Mouse (Mus musculus) mesoderm, embryonic 11.5 days (tissue): ENCODE measurements around the gene Rabgap1l.

ENCODE experiments used
- DNase-seq: peaks from one replicate; pipeline ENCODE4 v3.0.0-alpha.2; 2012; ENCODE audit warnings: low read depth, low spot score

Rabgap1l gene

DNA sequence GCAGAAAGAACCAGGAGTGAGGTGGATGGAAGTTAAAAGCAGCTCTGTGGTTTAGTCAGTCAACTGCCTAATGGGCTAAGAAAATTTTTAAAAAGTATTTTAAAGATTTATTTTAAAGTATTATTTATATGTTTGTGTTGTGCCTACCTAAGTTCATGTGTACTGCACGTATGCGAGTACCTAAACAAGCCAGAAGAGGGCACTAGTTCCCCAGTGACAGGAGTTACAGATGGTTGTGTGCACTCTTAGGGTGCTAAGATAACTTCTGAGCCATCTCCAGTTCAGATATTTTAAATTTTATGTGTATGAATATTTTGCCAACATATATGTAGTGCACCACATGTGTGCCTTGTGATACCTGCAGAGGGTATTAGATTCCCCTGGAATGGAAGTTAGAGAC, 476.8 kb downstream of the Rabgap1l start:
- DNase-seq = no peak

DNA sequence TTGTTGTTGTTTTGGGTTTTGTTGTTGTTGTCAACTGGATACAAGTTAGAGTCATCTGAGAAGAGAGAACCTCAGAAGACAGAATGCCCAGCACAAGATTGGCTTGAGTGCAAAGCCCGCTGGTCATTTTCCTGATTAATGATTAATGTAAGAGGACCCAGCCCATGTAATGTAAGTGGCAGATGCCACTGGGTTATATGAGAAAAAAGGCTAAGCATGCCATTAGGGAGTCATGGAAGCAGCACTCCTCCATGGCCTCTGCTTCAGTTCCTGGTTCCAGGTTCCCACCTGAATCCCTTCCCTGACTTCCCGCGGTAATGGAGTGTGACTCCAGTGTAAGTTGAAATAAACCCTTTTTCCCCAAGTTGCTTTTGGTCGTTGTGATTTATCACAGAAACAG, 480.4 kb downstream of the Rabgap1l start:
- no peak for DNase-seq

DNA sequence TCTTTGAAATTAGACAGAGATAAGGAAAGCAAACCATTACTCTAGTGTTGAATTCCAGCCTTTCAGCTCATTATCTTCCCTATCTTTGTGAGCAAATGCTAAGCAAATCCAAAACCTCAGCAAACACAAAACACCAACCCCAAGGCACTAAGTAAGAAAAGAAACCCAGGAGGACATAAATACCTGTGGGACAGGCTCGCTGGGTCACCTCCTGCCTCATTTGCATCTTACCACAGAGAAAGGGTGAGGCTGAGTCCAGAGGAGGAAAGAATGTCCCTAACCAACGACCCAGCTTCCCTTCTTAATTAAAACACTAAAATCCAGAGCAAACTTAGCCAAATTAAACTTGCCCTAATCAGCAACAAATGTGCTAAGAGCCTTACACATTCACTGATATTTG, 481.1 kb downstream of the Rabgap1l start:
- DNase-seq = no peak

DNA sequence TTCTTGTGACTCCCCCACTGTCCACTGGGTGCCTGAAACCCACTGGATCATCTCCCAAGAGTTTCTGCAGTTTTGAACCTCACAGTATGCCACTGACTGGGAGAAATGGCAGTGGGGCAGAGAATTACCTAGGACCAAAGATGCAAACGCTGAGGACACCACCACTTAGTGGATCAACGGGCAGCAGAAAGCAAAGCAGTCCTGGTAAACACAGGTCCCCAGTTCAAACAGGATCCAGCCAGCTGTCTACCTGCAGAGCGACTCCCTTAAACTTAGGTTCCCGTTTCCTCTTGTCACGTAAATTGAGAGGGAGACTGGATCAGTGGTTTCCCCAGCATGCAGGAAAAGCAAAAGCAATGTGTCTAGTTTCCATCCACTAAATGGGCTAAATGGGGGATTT, 483.1 kb downstream of the Rabgap1l start:
- no peak for DNase-seq

DNA sequence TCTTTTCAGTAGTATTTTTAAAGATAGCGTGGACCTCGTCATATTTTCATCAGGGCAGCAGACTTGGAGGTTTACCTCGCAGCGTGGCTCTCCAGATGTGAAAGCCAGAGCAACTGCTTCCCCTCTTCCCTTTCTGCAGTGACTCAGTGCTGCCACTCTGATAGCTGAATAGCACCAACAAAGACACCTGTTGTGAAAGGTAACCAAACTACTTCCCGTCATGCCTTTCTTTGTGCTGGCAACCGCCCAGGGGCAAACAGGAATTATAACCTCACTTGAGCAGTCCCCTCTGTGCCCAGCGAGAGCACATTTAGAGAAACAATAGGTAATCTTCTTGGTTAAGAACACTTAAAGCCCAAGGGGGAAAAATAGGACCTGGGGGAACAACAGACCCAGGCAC, 484.0 kb downstream of the Rabgap1l start:
- no peak for DNase-seq

DNA sequence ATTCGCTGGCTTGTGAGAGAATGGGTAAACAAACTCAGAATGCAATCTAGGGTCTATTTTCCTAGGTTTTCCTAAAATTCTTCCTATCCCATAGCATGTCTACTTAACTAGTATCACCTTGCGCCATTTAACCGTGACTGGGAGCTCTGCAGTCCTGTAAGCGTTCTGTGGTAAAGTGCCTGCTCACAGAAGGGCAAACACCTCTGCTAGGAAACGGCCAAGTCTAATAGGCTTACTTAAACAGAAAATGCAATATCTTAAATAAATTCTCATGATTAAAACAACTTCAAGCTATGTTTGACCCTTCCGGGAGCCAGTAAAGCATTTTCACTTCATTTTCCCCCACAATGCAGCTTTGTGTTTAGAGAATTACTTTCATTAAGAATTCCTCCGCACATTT, 484.5 kb downstream of the Rabgap1l start:
- DNase-seq = no peak

DNA sequence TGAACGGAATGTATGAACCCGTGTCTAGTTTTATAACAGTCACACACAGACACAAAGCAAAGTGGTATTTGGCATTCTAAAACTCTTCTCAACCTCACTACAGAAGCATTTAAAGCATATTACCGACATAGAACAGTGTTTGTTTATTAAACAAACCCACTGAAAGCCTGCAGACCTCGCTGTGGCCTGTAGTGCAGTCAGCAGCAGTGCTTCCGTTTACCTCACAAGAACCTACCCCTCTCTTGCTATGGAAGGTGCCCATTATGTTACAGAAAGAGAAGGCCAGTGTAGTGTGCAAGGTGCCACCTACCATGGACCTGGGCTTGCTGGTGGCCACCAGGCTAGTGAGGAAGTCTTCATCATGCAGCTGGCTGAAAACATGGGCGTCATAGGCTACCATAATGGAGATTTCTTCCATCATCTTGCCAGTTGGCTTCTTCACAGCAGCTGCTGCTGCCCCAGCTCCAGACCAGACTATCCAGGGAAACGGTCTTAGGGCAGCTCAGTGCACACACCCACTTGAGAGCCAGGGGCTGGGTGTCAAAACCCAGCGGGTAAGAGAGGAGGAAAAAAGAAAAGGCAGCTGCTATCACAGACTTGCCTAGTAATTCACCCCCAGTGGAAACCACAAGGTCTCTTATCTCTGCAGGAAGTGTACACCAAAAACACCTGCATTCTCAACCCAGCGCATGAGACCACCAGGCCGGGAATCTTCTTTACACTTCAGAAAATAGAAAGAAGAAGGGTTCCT, 486.0 kb downstream of the Rabgap1l start:
- no peak for DNase-seq

DNA sequence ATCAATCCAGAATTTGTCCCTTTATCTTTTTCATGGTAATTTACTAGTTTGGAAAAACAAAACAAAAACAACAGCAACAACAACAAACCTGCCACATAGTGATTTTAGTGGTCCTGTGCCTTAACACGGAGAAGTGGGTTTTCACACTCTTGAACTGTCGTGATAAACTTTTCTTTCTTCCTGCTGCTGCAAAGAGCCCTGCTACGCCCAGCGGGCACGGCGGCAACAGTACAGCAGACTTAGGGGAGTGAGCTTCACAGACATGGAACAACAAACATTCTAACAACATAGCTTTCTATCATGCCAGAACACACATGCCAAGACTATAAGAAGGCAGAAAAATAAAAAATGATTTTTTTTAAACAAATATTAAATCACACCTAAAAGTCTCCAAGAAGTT, 486.7 kb downstream of the Rabgap1l start:
- no peak for DNase-seq

DNA sequence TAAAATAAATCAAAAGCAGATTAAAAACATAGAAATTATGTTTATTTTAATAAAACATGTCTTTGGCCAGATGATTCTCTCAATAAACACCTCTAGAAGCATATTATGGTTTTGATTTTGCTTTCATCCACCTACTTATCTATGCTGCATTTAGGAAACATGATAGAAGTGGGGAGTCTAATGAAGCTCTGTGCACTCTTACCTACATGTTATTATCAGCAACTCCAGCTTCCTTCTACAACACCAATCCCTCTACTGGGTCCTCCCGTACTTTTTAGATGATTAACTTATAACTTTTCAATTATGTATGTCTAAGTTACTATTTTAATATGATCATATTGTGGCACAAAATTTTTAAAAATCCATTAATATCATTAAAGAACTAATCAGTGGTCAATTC, 487.2 kb downstream of the Rabgap1l start:
- no peak for DNase-seq

DNA sequence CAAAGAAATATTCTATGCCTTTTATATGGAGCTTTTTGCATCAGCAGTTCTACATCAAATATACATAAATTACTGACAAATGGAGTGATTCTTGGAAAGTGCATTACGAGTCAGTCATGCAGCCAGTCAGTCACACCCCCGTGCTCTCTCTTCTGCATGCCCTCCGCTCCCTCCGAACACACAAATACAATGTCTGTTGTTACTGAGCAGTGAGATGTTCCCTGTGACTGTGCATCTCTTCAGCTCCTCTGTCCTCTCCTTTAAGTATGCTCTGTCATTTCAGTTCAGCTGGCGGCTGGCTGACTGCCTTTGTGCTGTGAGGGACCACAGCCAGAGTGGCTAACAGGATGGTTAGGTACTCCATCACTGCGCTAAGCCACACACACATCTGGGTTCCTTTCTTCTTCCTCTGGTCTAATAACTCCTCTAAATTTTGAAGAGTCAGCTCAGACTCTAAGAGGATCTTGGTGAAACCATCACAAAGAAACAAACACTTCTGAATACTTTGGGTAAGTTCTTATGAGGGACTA, 488.0 kb downstream of the Rabgap1l start:
- no peak for DNase-seq

DNA sequence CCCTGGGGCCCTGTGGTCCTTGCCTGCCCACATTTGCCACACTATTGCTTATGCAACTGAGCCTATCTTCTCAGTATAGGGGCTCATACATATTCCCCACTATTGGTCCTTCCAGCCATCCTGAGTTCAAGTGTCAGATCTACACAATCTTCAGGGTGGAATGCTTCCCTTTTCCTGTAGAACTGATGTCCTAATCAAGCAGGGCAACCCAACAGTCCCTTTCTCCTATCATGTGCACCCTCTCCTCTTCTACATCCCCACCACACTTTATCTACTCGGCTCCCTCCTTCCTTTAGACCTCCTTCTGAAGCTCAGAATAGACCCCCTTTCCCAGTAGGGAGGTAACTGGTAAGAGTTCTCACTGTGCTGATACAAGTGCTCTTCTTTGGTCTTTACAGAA, 490.7 kb downstream of the Rabgap1l start:
- DNase-seq = no peak

DNA sequence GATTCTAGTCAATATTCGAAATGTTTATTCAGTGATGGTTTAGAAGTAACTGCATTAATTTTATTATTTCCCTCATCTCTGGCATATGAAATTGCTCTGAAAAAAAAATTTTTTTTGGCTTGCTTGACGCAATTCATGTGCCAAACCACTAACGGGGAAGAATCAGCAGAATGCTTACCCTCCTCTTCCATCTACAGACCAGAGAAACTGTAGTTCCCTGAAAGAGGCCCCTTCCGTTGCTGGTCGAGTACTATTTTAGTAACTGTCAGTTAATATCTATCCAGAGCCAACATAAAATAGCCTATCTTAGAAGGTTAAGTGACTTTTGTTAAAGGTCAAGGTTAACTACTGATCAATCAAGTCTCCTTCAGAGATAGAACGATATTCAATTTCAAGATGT, 491.9 kb downstream of the Rabgap1l start:
- no peak for DNase-seq

DNA sequence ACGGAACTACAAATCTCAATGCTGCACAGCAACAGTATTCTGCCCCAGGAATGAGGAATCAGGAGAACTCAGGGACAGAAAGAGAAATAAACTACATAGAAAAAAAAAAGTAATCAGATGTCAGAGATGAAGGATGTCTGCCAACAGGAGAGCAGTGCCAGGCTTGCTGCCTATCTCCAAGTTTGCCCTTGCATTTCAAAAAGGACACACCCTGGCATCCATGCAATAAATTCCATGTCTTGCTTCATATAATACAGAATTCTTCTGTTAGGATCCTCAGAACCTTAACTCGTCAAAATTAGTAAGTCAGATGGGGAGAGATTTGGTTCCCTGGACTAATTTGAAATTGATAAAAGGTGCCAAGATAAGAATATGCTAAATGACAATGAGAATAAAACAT, 492.3 kb downstream of the Rabgap1l start:
- DNase-seq = no peak

DNA sequence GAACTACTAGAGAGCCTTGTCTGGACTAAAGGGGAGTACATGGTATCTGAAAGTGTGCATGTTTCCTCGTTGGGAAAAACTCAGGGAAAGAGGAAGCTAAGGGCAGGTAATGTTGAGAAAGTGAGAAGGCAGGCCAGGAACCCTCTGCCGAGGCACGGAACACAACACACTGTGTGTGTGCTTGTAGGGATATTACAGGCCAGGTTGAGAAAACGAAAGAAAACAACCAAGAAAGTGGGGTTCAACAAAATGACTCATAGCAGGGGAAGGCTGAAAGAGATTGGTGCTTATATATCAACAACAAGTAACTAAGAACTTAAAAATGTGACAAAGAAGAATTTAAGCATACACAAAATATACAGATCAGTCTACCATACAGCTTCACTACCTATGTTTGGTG, 493.0 kb downstream of the Rabgap1l start:
- no peak for DNase-seq

DNA sequence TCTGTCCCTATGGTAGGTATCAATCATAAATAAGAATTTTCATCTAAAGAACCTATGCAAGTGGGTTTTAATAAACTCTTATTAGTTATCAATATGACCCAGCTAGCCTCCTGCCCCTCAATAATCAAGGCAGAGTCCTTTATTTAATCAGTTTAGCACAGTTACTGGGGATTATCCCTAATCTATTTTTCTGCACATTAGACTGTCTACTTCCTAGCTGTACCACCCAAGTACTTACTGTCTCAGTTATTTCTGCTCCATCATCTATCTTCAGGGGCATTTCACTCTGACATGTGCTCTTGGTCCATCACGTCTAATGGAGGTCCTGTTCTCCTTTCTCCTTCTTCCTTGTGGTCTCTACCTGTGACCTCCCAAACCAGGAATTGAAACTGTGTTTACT, 494.1 kb downstream of the Rabgap1l start:
- no peak for DNase-seq

DNA sequence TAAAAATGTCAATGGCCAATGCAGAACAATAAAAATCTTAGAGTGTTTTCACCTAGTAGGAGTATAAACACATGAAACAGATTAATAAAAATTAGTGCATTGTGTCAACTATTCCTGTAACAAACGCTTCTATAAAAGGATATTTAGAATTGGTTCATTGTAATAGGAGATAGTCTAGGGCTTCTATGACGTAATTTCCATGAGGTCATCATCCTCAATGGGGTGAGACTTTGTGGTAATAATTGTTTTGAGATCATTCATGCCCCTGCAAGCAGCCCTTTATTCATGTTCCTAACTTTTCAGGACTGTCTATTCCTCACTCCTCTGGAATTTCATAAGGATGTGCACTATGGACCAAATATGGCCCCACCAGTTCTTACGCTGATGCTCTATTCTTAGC, 495.3 kb downstream of the Rabgap1l start:
- no peak for DNase-seq

DNA sequence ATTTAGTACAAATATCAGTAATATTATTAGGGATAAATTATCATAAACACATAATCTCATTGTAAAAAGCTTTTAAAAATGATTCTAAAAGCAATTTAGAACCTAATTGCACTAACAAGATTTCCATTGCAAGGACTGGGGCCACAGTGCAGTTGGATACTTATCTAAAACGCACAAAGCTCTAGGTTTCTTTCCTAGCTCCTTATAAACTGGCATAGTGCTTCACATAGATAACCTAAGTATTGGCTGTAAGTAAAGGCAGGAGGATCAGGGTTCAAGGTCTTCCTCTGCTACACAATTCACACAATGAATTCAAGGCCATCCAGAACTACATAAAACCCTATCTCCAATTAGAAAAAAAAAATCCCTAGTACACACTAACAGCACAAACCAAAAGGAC, 497.7 kb downstream of the Rabgap1l start:
- no peak for DNase-seq

DNA sequence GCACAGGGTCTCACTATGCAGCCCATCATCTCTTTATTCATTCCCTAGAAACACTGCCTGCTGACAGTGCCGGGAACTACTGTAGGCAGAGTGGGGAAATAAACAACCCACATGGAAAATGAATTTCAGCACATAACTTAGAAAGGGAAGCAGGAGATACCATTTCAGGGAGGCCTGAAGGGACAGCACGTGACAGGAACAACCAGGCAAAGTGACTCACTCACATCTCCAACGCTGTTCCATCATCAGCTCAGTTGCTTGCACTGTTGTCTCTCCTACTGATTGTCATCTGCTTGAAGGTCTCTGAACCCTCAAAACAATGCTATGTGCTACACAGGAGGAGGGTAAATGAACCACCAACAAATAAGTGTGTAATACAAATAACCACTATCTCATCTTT, 499.5 kb downstream of the Rabgap1l start:
- DNase-seq = no peak

DNA sequence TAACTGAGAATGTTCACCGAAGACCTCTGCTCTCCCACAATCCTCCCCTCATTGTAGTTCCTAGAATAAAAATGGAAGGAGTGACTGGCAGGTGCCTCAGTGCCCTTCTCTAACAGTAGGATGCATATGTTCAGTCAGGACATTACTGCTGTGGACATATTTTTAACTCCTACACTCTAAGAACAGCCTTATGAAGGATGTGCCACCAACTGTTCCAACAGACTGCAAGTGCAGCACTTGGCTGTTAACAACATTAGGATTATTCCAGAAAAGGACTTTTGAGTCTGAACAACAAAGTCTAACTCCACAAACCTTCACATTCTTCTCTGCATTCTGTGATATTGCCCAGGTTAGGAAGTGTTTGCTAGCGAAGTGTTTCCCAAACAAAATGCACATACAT, 501.0 kb downstream of the Rabgap1l start:
- no peak for DNase-seq

DNA sequence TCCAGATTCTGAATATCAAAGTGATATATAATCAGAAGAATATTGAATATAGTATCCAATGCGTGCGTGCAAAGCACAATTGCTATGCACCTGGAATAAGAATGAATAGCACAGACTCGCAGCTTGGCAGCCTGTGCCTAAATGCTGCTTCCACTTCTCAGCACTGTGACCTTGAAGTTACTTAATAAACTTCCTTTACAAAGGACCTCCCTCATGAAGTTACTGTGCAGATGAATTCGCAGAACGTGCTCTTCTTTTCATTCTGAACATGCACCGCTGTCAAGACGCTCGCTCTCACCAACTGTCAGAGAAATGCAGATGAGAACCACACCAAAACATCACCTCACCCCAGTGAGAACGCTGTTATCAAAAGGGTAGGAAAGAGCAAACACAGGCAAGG, 502.8 kb downstream of the Rabgap1l start:
- DNase-seq = no peak

DNA sequence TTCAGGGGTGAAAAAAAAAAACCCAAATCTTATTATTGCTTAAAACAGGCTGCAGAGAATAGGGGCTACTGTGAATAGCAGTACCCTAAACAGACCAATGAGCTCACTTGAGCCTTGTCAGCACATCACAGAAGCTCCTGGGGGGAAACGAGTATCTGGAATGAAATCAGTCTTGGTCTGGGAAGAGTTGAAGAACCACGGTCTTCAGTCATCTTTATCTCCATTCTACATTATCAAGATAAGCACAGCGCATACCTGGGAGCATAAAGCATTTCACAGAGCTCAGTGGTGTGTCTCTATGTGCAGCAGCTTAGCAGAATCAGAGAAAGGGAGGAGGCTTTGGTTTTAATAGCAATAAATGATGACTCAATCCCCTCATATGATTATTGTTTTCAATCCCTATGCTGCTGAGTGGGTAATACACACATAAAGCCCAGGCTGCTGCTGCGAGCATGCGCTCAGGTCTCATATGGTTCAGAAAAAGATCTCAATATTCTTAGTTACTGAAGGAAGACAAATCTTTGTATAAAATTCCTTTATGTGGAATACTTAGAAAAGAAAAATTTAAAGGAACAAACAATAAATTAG, 505.9 kb downstream of the Rabgap1l start:
- DNase-seq = no peak

DNA sequence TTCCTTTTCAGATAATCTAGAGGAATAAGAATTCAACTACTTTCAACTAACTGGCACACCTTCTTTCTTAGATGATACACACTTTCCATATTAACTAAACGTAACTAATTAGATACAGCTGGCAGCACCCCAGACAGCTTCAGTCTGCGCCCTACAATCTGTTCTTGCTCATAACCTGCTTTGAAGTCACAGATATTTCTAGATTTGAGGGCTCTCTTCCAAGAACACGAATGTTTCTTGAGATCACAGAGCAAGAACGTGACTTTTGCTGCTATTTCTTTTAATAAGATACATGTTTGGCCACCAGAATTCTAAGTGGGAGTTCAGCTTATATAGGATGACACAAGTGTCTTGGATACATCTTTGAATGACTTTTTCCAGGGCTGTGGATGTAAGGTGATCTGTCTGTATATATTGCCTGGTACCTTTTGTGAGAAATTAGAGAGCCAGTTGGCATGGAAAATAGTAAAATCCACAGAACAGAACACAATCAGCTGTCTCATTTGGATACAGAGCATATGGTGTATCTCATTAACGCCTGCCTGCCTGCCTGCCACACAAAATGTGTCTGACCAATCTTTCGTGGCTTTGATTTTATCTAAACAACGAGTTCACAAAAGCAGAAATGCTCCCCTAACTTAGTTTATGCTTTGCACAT, 506.5 kb downstream of the Rabgap1l start:
- DNase-seq = no peak

DNA sequence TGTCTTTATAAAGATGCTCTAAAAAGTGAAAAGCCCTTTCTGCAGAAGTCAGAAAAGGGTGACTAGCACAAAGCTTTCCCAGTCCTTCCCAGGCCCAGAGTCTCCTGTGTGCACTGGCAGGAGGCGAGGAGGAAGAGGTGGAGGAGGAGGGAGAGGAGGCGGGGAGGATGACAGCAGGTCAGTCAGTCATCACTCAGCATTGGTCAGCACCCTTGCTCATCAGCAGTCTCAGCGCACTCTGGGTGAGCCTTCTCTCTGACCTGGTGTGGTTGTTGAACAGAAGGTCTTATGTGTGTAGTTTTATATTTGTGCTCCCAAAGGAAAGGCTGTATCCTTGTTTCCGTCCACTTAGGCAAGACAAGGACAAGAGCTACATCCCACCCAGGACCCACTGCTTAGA, 508.8 kb downstream of the Rabgap1l start:
- DNase-seq = no peak
